Comparison of ENCODE assay signal across 9 mouse cellular contexts in the genomic region with DNA sequence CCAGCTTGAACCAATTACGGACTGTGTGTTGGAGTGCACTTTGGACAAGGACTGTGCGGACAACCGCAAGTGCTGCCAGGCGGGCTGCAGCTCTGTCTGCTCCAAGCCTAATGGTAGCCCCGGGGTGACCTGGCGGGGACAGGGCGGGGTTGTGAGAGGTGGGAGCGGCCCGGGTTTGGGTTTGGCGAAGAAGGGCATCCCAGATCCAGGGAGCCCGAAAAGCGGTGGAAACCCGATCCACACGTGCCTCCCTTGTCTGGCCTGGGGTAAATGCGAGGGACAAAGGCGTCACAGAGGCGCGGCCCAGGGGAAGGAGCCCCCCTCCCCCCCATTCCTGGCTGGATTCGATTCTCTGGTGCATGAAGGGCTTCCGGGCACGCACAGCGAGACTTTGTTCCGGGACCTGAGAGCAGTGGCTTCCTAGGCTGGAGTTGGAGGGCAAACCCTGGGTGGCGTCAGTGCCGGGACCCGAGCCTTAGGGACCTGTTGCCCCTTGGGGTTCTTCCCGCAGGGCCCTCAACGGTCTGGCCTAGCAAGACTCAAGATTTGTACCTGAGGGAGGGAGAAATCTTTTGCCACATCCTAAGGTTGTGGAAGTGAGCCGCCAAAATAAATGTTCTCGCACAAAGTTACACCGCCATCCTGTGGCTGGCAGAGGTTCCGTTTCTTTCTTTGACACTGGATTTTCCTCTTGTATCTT. TPM values are rescaled to one million over a fixed set of nuclear protein-coding genes. Genes with fewer than 3 reads are reported as not detected.
DNase-seq lines count a peak whose midpoint lies in the region; ATAC-seq and TF ChIP-seq lines count a peak whose summit lies in the region.
"Had no signal": no experiment of that assay in that cellular context is flagged by ENCODE, and none has a peak within 500 bp of the region (broad histone marks: within the 10 kb centered on the region; RNA-seq: fewer than 3 reads in every experiment).

No protein-coding gene starts in this region.

- H3K4me2 ChIP-seq in embryonic facial prominence, embryonic 15.5 days (replicated peaks), result peak overlapping the region; percentile 93
- peak overlapping the region; percentile 94 for H3K4me2 ChIP-seq in hindbrain, embryonic 16.5 days (ENCODE audit: low read length)
- H3K4me2 ChIP-seq in stomach, embryonic 15.5 days, result peak overlapping the region; percentile 97

- no peaks in the 10 kb centered on the region for H3K9me3 ChIP-seq in embryonic facial prominence, embryonic 15.5 days (replicated peaks)
- no peaks in the 10 kb centered on the region for H3K9me3 ChIP-seq in hindbrain, embryonic 16.5 days (ENCODE audit: control insufficient read depth, low read length)
- no peaks in the 10 kb centered on the region for H3K9me3 ChIP-seq in stomach, embryonic 15.5 days

- no peak overlapping the region for H3K27ac ChIP-seq in embryonic facial prominence, embryonic 15.5 days (replicated peaks)
- H3K27ac ChIP-seq in hindbrain, embryonic 16.5 days (ENCODE audit: low read depth, low read length), result no peak overlapping the region
- H3K27ac ChIP-seq in stomach, embryonic 15.5 days, result peak overlapping the region; percentile 38

- TF ChIP-seq CTCF in Patski (IDR thresholded peaks at IDR 0.05), result peak; percentile 86

- H3K4me3 ChIP-seq in embryonic facial prominence, embryonic 15.5 days (replicated peaks), result peak overlapping the region; percentile 48
- peak overlapping the region; percentile 52 for H3K4me3 ChIP-seq in hindbrain, embryonic 16.5 days (ENCODE audit: low read length)
- peak overlapping the region; percentile 49 for H3K4me3 ChIP-seq in stomach, embryonic 15.5 days (replicated peaks)

- DNase-seq in gastrocnemius, postnatal 14 days, result peak; percentile 24
- DNase-seq in gastrocnemius, adult 18-20 months (ENCODE audit: low spot score), result no peak
- no peak for DNase-seq in Patski (ENCODE audit: low read depth, low spot score)
- DNase-seq in left cerebral cortex, postnatal 36 days (ENCODE audit: low spot score in 2 of 2), result peak; percentile 36 to 43
- DNase-seq in mesoderm, embryonic 11.5 days (ENCODE audit: low read depth, low spot score), result peak; percentile 63

- CTCF ChIA-PET in Patski (lab: Charles Lee), result interaction anchor here (0.8 to 1.3 kb wide), 7 partner anchors 29 to 154 kb away, joined by 3 to 5 read pairs (median 3); a partner anchor contains a TSS

- no peaks in the 10 kb centered on the region for H3K36me3 ChIP-seq in embryonic facial prominence, embryonic 15.5 days
- H3K36me3 ChIP-seq in hindbrain, embryonic 16.5 days (ENCODE audit: control insufficient read depth, insufficient read depth, low read length), result no peaks in the 10 kb centered on the region
- no peaks in the 10 kb centered on the region; the same call in 1 of the 2 replicates for H3K36me3 ChIP-seq in stomach, embryonic 15.5 days

- in situ Hi-C loops in Patski (cut with MboI; ENCODE audit: low pct_unique_long_range_greater_than_20kb), result no loop called here

- WGBS in embryonic facial prominence, embryonic 15.5 days, result under 1% methylated on average over 30 of the region's 32 CpGs
- WGBS in hindbrain, embryonic 16.5 days, result 2% methylated on average over 32 of the region's 32 CpGs
- WGBS in stomach, embryonic 15.5 days, result under 1% methylated on average over 32 of the region's 32 CpGs

- peaks cover 17% of the 10 kb centered on the region for H3K4me1 ChIP-seq in embryonic facial prominence, embryonic 15.5 days
- H3K4me1 ChIP-seq in hindbrain, embryonic 16.5 days (ENCODE audit: control insufficient read depth, insufficient read depth, low read depth, low read length), result peaks cover 11% of the 10 kb centered on the region
- peaks cover 10% of the 10 kb centered on the region for H3K4me1 ChIP-seq in stomach, embryonic 15.5 days

- H3K27me3 ChIP-seq in Patski, result no peaks in the 10 kb centered on the region
- peaks cover 4% of the 10 kb centered on the region; the same call in 1 of the 2 replicates for H3K27me3 ChIP-seq in embryonic facial prominence, embryonic 15.5 days
- no peaks in the 10 kb centered on the region; the same call in none of the 2 replicates for H3K27me3 ChIP-seq in hindbrain, embryonic 16.5 days (replicated peaks; ENCODE audit: control insufficient read depth, insufficient read depth, low read length)
- no peaks in the 10 kb centered on the region for H3K27me3 ChIP-seq in stomach, embryonic 15.5 days (replicated peaks)

- peak overlapping the region; percentile 41 for H3K9ac ChIP-seq in embryonic facial prominence, embryonic 15.5 days
- H3K9ac ChIP-seq in hindbrain, embryonic 16.5 days (ENCODE audit: low read depth, low read length), result peak overlapping the region; percentile 66
- peak overlapping the region; percentile 37; the same call in 1 of the 2 replicates for H3K9ac ChIP-seq in stomach, embryonic 15.5 days

- intact Hi-C loops in gastrocnemius, postnatal 14 days (cut with DNase I; ENCODE audit: low total_unique reads), result no loop called here
- intact Hi-C loops in left cerebral cortex, postnatal 36 days (cut with DNase I), result loop anchor here (5.0 kb wide), 1 partner anchor 146 kb away; no protein-coding TSS in a partner anchor

- POLR2A ChIA-PET in Patski (lab: Charles Lee), result no interaction called here

- ATAC-seq in Patski, result peak; percentile 14
- ATAC-seq in embryonic facial prominence, embryonic 15.5 days (ENCODE audit: insufficient number of reproducible peaks, low FRiP score, low TSS enrichment, low read depth), result peak; percentile 80
- ATAC-seq in hindbrain, embryonic 16.5 days, result peak; percentile 69
- ATAC-seq in stomach, embryonic 15.5 days (ENCODE audit: insufficient read depth, low FRiP score, low read depth), result peak; percentile 38

RNA-seq across cellular contexts. Expression of a gene that starts 1.3 kb away (rescaled TPM):
- not detected for total RNA-seq in gastrocnemius, postnatal 14 days (2021)
- total RNA-seq in gastrocnemius, adult 18-20 months (2021), result not detected
- polyA plus RNA-seq in Patski (2021), result 0.15 TPM
- 47.5 and 73.4 TPM in 2 replicates for polyA plus RNA-seq in embryonic facial prominence, embryonic 15.5 days (2015; fragmentation: Nextera tagmentation; extraction: Ambion mirVana)
- 2.9 TPM in 2 replicates for polyA plus RNA-seq in hindbrain, embryonic 16.5 days (2015; fragmentation: Nextera tagmentation; extraction: Ambion mirVana)
- not detected for total RNA-seq in left cerebral cortex, postnatal 36 days (2021)
- polyA plus RNA-seq in stomach, embryonic 15.5 days (2015; fragmentation: Nextera tagmentation; extraction: Ambion mirVana), result 162 and 175 TPM in 2 replicates

RNA-seq across cellular contexts. Expression of a gene that starts 9.8 kb away (rescaled TPM):
- total RNA-seq in gastrocnemius, postnatal 14 days (2021), result not detected
- total RNA-seq in gastrocnemius, adult 18-20 months (2021), result not detected
- polyA plus RNA-seq in Patski (2021), result not detected
- polyA plus RNA-seq in embryonic facial prominence, embryonic 15.5 days (2015; fragmentation: Nextera tagmentation; extraction: Ambion mirVana), result not detected in 2 replicates
- polyA plus RNA-seq in hindbrain, embryonic 16.5 days (2015; fragmentation: Nextera tagmentation; extraction: Ambion mirVana), result not detected in 2 replicates
- not detected for total RNA-seq in left cerebral cortex, postnatal 36 days (2021)
- polyA plus RNA-seq in stomach, embryonic 15.5 days (2015; fragmentation: Nextera tagmentation; extraction: Ambion mirVana), result not detected in 2 replicates
- total RNA-seq: adrenal gland, adult 18-20 months had no signal

RNA-seq across cellular contexts. Expression of a gene that starts 21.8 kb away (rescaled TPM):
- total RNA-seq in gastrocnemius, postnatal 14 days (2021), result not detected
- total RNA-seq in gastrocnemius, adult 18-20 months (2021), result not detected
- polyA plus RNA-seq in Patski (2021), result not detected
- polyA plus RNA-seq in embryonic facial prominence, embryonic 15.5 days (2015; fragmentation: Nextera tagmentation; extraction: Ambion mirVana), result 0.22 and 0.27 TPM in 2 replicates
- 0.20 TPM in 2 replicates for polyA plus RNA-seq in hindbrain, embryonic 16.5 days (2015; fragmentation: Nextera tagmentation; extraction: Ambion mirVana)
- total RNA-seq in left cerebral cortex, postnatal 36 days (2021), result not detected
- polyA plus RNA-seq in stomach, embryonic 15.5 days (2015; fragmentation: Nextera tagmentation; extraction: Ambion mirVana), result 1.0 and 1.5 TPM in 2 replicates

RNA-seq across cellular contexts. Expression of a gene that starts 29.9 kb away (rescaled TPM):
- not detected for total RNA-seq in gastrocnemius, postnatal 14 days (2021)
- not detected for total RNA-seq in gastrocnemius, adult 18-20 months (2021)
- not detected for polyA plus RNA-seq in Patski (2021)
- not detected in 2 replicates for polyA plus RNA-seq in embryonic facial prominence, embryonic 15.5 days (2015; fragmentation: Nextera tagmentation; extraction: Ambion mirVana)
- not detected in 2 replicates for polyA plus RNA-seq in hindbrain, embryonic 16.5 days (2015; fragmentation: Nextera tagmentation; extraction: Ambion mirVana)
- not detected for total RNA-seq in left cerebral cortex, postnatal 36 days (2021)
- not detected in 2 replicates for polyA plus RNA-seq in stomach, embryonic 15.5 days (2015; fragmentation: Nextera tagmentation; extraction: Ambion mirVana)
- total RNA-seq: adrenal gland, adult 18-20 months had no signal

RNA-seq across cellular contexts. Expression of a gene that starts 49.8 kb away (rescaled TPM):
- total RNA-seq in gastrocnemius, postnatal 14 days (2021), result not detected
- not detected for total RNA-seq in gastrocnemius, adult 18-20 months (2021)
- not detected for polyA plus RNA-seq in Patski (2021)
- not detected in 2 replicates for polyA plus RNA-seq in embryonic facial prominence, embryonic 15.5 days (2015; fragmentation: Nextera tagmentation; extraction: Ambion mirVana)
- polyA plus RNA-seq in hindbrain, embryonic 16.5 days (2015; fragmentation: Nextera tagmentation; extraction: Ambion mirVana), result not detected in 2 replicates
- not detected for total RNA-seq in left cerebral cortex, postnatal 36 days (2021)
- not detected in 2 replicates for polyA plus RNA-seq in stomach, embryonic 15.5 days (2015; fragmentation: Nextera tagmentation; extraction: Ambion mirVana)
- total RNA-seq: adrenal gland, adult 18-20 months had no signal

Comparison
In these comparisons a context has a peak if more than half of its experiments do, and no peak if none do; other contexts are left out.
1. DNase-seq: peak in gastrocnemius, postnatal 14 days (single experiment), left cerebral cortex, postnatal 36 days (2 of 2) and mesoderm, embryonic 11.5 days (single experiment); none in gastrocnemius, adult 18-20 months (single experiment) and Patski (single experiment).
2. ATAC-seq: peak in every context shown above with its lines; median percentile 80 in embryonic facial prominence, embryonic 15.5 days; 69 in hindbrain, embryonic 16.5 days; 38 in stomach, embryonic 15.5 days; 14 in Patski.
3. RNA of a gene that starts 1.3 kb away (polyA plus RNA-seq): 162 to 175 TPM in stomach, embryonic 15.5 days and 47.5 to 73.4 TPM in embryonic facial prominence, embryonic 15.5 days; 2.9 TPM in hindbrain, embryonic 16.5 days and 0.15 TPM in Patski (single experiment); every median in the first group is over 10 times any median in the second.
4. Peak in every context shown above with its lines, with median percentiles within 50 percentile points of each other: H3K4me2 ChIP-seq, H3K4me3 ChIP-seq and H3K9ac ChIP-seq.